Comparison of ENCODE assay signal across 9 mouse cellular contexts in genomic region chr5:35918387-35918786, GRCm38 (mm10). TPM values are rescaled to one million over a fixed set of nuclear protein-coding genes. Genes with fewer than 3 reads are reported as not detected.
DNase-seq lines count a peak whose midpoint lies in the region; ATAC-seq and TF ChIP-seq lines count a peak whose summit lies in the region.
"Had no signal": no experiment of that assay in that cellular context is flagged by ENCODE, and none has a peak within 500 bp of the region (broad histone marks: within the 10 kb centered on the region; RNA-seq: fewer than 3 reads in every experiment).

No protein-coding gene starts in this region.

- no peak overlapping the region for H3K4me3 ChIP-seq in kidney, embryonic 15.5 days (replicated peaks)
- no peak overlapping the region for H3K4me3 ChIP-seq in forebrain, embryonic 10.5 days
- H3K4me3 ChIP-seq in layer of hippocampus, adult 2 months = no peak overlapping the region

- peaks cover 92% of the 10 kb centered on the region for H3K4me1 ChIP-seq in kidney, embryonic 15.5 days
- H3K4me1 ChIP-seq in forebrain, embryonic 10.5 days = peaks cover 79% of the 10 kb centered on the region

- H3K9ac ChIP-seq in kidney, embryonic 15.5 days = no peak overlapping the region

- H3K27me3 ChIP-seq in kidney, embryonic 15.5 days = no peaks in the 10 kb centered on the region
- no peaks in the 10 kb centered on the region for H3K27me3 ChIP-seq in forebrain, embryonic 10.5 days (ENCODE audit: poor library complexity, severe bottlenecking)

- H3K4me2 ChIP-seq in kidney, embryonic 15.5 days = no peak overlapping the region

- 24% methylated on average over 8 of the region's 8 CpGs for WGBS in kidney, embryonic 15.5 days
- WGBS in forebrain, embryonic 10.5 days = 48% methylated on average over 8 of the region's 8 CpGs

- no peak for ATAC-seq in kidney, embryonic 15.5 days (replicated peaks; ENCODE audit: low FRiP score)
- no peak for ATAC-seq in activated CD4-positive, CD25-positive, alpha-beta regulatory T cell, adult 4 months

- no peak for TF ChIP-seq CTCF in layer of hippocampus, adult 2 months (conservative IDR thresholded peaks at IDR 0.05)

- peak overlapping the region; percentile 63 for H3K27ac ChIP-seq in kidney, embryonic 15.5 days
- peak overlapping the region; percentile 12; the same call in 1 of the 2 replicates for H3K27ac ChIP-seq in forebrain, embryonic 10.5 days
- peak overlapping the region; percentile 54 for H3K27ac ChIP-seq in layer of hippocampus, adult 2 months
- H3K27ac ChIP-seq: macrophage had no signal

- no peaks in the 10 kb centered on the region for H3K9me3 ChIP-seq in kidney, embryonic 15.5 days (replicated peaks)
- H3K9me3 ChIP-seq in forebrain, embryonic 10.5 days = no peaks in the 10 kb centered on the region

- DNase-seq in kidney, adult 8-10 months = no peak
- no peak for DNase-seq in forebrain, embryonic 10.5 days (ENCODE audit: extremely low spot score, low spot score)
- peak in 1 of 2 experiments; percentile 59 for DNase-seq in layer of hippocampus, adult 2 months (ENCODE audit: low spot score in 2 of 2)
- DNase-seq in right cerebral cortex, adult 2 months (ENCODE audit: low spot score in 2 of 2) = peak; percentile 30 to 41
- DNase-seq in thymus, postnatal 0 days (ENCODE audit: low spot score) = no peak
- DNase-seq in cerebellum, adult 11-12 months = no peak

- no peaks in the 10 kb centered on the region for H3K36me3 ChIP-seq in kidney, embryonic 15.5 days
- H3K36me3 ChIP-seq in forebrain, embryonic 10.5 days (replicated peaks) = no peaks in the 10 kb centered on the region

RNA-seq across cellular contexts. Expression of gene Afap1, which starts 25.3 kb away (rescaled TPM):
- polyA plus RNA-seq in kidney, embryonic 15.5 days (2015; fragmentation: Nextera tagmentation; extraction: Ambion mirVana) = 24.7 and 25.4 TPM in 2 replicates
- polyA plus RNA-seq in forebrain, embryonic 10.5 days (2016; fragmentation: Nextera tagmentation; extraction: Ambion mirVana) = 12.8 and 14.3 TPM in 2 replicates
- total RNA-seq in layer of hippocampus, adult 2 months (2021) = 10 to 100 TPM; 25.9 to 30.4 TPM
- polyA plus RNA-seq in thymus, postnatal 0 days (2015; fragmentation: Nextera tagmentation; extraction: Ambion mirVana) = 6.1 and 6.6 TPM in 2 replicates
- polyA plus RNA-seq in activated CD4-positive, CD25-positive, alpha-beta regulatory T cell, adult 4 months (2017; shearing (Covaris generic)) = 1 to 10 TPM; 3.7 to 6.6 TPM

Comparison
In these comparisons a context has a peak if more than half of its experiments do, and no peak if none do; other contexts are left out.
1. H3K27ac ChIP-seq: peak in every context shown above with its lines; median percentile 63 in kidney, embryonic 15.5 days; 54 in layer of hippocampus, adult 2 months; 12 in forebrain, embryonic 10.5 days.
2. DNase-seq: peak in right cerebral cortex, adult 2 months (2 of 2); none in kidney, adult 8-10 months (0 of 2), forebrain, embryonic 10.5 days (single experiment), thymus, postnatal 0 days (single experiment) and cerebellum, adult 11-12 months (single experiment).